Mouse (Mus musculus): ENCODE results near the gene Tdrd3. TPM values are rescaled to one million over a fixed set of nuclear protein-coding genes. Genes with fewer than 3 reads are reported as not detected.

Tdrd3 gene
- total RNA-seq, 1 experiment from 2014 or later: 22.1 TPM

DNA sequence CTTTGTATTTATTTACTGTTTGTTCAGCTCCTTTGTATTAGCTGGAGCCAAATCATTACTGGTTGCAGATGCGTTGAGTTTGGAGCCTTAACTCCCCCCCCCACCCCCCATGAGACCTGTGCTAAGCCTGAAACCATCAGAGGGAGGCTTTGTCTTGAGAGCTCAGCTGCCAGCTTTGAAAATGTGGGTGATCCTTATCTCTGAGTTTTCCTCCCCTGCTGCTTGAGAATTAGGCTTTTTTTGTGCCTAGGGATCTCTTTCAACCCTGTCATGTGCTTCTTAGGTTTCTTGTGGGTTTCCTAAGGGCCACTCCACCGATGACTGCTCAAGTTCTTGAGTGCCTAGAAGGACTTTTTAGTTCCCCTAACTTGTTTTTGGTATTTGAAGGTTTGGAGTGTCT is 23.3 kb downstream of the Tdrd3 start:
- ATAC-seq (replicated peaks; ENCODE audit: insufficient number of reproducible peaks, low FRiP score, low TSS enrichment, poor library complexity, severe bottlenecking): no peak

DNA sequence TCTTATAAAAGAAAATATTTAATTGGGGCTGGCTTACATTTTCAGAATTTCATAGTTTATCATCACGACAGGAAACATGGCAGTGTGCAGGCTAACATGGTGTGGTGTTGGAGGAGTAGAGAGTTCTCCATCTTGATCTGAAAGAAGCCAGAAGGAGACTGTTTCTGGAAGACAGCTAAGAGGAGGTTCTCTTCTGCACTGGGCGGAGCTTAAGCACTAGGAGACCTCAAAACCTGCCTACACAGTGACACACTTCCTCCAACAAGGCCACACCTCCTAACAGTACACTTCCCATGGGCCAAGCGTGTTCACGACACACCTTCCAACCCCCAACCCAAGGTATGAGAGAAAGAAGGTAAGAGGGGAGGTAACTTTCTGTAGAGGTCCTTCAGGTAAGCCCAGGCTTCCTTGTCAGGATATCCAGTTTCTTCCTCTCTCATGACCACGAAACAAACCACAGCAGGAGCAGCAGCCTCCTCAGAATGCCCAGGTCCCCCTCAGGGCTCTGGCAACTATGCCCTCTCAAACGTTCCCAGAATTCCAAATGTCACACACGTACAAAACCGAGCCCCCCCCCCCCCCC is 30.0 kb downstream of the Tdrd3 start:
- no peak for ATAC-seq (replicated peaks; ENCODE audit: insufficient number of reproducible peaks, low FRiP score, low TSS enrichment, poor library complexity, severe bottlenecking)

DNA sequence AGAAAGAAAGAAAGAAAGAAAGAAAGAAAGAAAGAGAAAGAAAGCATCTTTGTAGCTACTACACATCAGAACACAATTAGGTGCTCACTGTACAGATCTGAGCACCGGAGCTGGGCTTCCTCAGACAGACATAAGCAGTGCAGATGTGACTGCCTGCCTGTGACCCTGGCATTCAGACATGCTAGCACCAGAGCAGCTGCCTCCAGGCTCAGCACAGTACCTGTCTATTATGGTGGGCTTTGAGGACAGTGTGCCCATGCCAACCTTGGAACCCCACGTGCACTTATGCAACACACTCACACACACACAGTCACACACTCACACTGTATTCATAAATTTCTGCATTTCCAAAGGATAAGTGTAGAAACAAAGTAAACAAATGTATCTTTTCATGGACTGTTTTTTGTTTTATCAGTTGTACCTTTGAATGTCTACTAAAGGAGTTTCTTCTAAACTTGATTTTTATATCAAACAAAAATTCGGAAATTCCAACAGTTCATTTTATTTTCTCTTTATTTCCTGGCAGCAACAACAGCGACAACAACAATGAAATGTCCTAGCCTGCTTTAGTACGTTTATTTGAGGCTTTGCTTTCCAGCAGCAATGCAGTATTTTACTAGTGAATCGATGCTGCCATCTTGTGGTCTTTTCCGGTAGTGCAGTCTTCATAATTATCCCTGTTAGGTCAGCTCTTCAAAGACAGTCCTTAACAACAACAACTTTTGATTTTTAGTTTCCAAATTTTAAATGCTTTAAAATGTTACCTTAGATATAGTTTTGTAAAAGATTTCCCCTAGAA is 35.4 kb downstream of the Tdrd3 start:
- peak; percentile 68; the same call in 1 of the 2 replicates for ATAC-seq (replicated peaks; ENCODE audit: insufficient number of reproducible peaks, low FRiP score, low TSS enrichment, poor library complexity, severe bottlenecking)

DNA sequence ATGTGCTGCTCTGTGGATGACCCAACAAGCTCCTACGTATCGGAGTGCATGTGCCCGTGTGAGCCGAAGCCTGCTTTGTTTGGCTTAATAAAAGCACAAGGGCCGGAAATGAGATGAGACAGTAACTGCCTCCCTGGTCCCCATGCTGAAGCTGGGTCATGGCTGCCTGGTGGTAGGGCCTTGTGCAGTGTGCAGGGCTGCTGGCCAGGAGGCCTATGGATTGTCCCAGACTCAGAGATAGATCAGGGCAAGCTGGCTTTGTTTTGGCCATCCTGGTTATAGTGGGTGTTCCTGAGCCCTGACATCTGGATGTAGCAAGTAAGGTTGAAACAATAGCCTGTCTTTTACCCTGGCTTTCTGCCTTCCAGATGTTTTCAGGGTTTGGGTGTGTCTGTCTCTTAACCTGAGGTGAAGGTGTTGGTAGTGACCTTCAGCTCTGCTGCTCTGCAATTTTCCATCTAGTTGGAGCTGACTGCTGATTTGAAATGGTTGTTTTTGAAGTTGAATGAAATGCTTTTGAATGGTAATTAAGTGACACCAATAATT is 39.3 kb downstream of the Tdrd3 start:
- ATAC-seq (replicated peaks; ENCODE audit: insufficient number of reproducible peaks, low FRiP score, low TSS enrichment, poor library complexity, severe bottlenecking): no peak

DNA sequence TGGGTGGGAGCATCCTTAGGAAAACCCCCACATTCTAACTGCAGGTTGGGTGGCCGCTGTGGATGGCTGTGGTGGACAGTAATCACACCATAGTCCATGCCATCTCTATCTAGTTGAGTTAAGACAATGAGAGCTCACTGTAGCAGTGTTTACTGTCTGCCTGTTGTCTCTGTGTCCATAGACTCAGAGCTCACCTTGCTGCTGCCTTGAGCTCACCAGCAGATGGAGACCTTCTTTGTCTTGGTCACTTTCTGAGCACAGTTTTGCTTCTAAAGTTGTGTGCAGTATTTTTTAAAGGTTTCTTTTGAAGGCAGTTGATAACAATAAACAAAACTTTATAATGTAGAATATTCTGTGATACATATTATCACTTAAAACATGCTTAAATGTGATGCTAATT is 43.3 kb downstream of the Tdrd3 start:
- no peak for ATAC-seq (replicated peaks; ENCODE audit: insufficient number of reproducible peaks, low FRiP score, low TSS enrichment, poor library complexity, severe bottlenecking)

DNA sequence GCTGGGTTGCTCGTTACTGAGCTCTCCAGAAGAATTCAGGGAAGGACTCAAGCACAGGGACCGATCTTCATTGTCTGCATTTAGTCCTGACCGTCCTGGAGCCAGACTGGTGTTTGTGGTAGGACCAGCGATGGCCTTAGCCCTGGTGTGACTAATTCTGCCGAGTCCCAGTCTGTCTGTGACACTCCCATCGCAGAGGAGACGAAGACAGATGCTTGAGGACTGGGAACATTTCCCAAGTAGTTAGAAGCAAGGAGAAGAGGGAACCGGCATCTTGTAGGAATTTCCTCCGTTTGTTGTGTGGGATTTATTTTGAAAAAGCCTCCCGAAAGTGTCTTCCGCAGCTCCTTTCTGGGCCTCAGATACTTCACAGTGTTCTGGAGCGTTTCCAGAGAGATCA is 45.1 kb downstream of the Tdrd3 start:
- ATAC-seq (replicated peaks; ENCODE audit: insufficient number of reproducible peaks, low FRiP score, low TSS enrichment, poor library complexity, severe bottlenecking): no peak

DNA sequence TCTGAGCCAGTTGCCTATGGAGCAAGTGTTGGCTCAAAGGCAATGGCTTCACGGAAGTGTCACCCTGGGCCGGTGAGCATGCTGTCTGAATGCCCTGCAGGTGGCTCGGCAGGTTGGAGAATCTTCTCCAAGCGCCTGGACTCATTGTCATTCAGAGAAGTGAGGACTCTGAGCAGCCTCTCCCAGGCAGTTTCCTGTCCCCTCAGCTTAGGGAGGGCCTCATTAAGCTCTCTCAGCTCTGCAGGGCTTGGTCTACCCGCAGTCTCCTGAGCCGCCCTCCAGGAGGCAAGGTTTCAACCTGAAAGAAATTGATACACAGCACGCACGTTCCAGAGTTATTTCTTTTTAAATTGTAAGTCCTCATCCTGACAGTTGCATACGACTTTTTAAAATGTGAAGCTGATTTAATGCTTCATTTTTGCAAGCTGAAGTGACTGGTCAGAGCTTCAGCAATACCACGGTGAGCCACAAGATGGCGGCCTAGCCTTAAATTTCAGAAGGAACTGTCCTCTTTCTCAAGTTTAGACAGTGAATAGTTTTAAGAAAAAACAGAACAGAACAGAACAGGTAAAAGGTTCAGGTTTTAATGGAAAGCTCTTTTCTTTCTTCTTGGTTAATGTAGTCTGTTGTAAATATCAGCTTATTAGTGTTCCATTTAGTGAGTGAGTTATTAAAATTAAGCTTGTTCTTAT is 47.7 kb downstream of the Tdrd3 start:
- peak; percentile 66; the same call in 1 of the 2 replicates for ATAC-seq (replicated peaks; ENCODE audit: insufficient number of reproducible peaks, low FRiP score, low TSS enrichment, poor library complexity, severe bottlenecking)

DNA sequence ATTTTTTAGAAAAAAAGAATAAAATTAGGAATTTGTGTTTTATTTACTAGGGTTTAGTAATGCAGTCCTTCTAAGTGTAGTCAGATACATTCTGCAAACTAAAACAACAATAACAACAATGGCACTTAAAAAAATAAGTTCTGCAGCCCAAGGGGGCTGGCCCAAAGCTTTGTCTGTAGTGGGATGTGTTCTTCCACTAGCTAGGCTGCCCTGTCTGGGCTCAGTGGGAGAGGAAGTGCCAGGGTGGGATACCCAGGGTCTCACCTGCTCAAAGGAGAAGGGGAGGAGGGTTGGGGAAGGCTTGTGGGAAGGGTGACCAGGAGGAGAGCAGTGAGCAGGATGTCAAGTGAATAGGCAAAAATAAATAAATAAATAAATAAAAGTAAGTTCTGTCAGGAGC is 48.2 kb downstream of the Tdrd3 start:
- ATAC-seq (replicated peaks; ENCODE audit: insufficient number of reproducible peaks, low FRiP score, low TSS enrichment, poor library complexity, severe bottlenecking): 0 out of 2 replicates have a peak, but pooled peaks have one; percentile 27

DNA sequence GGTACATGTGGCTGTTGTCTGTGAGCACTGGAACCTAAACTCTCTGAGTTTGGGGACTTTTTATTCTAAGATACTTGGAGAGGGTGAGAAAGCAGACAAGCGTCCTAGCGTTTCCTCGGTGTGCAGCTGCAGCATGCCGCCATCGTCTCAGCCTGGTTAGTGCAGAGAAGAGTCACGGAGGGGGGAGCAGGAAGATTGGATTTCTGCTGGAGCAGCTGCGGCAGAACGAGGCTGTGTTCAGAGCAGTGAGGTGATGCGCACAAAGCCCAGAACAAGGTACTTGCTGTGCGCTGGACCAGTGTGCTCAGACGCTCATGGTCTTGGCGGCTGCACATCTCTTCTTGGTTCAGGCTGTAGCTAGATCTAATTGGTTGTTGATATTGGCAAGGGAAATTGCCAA is 51.1 kb downstream of the Tdrd3 start:
- ATAC-seq (replicated peaks; ENCODE audit: insufficient number of reproducible peaks, low FRiP score, low TSS enrichment, poor library complexity, severe bottlenecking): no peak

DNA sequence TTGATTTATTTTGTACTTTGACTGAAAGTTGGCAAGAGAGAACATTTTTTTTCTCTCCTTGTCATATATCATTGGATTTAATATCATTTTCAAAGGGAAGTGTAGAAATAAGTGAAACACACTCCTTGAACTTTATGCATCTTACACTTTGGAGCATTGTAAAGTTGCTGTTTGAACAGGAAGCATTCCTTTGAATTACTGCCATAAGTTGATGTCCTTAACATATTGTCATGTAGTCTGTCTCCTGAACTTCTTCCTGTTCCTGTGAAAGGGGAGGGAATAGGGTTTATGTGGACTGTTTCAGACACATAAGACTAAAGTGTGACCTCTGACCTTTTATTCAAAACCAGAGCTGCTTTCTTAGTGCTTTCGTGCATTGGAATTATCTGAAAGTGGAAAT is 55.1 kb downstream of the Tdrd3 start:
- ATAC-seq (replicated peaks; ENCODE audit: insufficient number of reproducible peaks, low FRiP score, low TSS enrichment, poor library complexity, severe bottlenecking): no peak

DNA sequence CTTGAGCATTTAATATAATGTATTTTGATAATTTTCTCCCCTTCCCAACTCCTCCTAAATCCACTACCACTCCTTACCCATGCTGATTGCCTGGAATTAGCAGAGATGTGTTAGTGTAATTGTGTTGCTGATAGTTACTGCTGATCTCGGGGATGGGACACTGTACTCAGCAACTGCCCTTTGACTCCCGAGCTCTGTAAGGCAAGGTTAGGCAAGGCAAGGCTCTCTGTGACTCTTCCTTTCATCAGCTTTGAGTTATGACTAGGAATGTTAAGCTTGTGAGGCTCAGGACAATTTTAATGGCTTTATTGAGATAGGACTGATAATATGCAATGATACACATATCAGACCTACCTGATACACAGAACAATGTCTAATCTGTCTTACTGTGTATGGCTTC is 56.3 kb downstream of the Tdrd3 start:
- ATAC-seq (replicated peaks; ENCODE audit: insufficient number of reproducible peaks, low FRiP score, low TSS enrichment, poor library complexity, severe bottlenecking): no peak

DNA sequence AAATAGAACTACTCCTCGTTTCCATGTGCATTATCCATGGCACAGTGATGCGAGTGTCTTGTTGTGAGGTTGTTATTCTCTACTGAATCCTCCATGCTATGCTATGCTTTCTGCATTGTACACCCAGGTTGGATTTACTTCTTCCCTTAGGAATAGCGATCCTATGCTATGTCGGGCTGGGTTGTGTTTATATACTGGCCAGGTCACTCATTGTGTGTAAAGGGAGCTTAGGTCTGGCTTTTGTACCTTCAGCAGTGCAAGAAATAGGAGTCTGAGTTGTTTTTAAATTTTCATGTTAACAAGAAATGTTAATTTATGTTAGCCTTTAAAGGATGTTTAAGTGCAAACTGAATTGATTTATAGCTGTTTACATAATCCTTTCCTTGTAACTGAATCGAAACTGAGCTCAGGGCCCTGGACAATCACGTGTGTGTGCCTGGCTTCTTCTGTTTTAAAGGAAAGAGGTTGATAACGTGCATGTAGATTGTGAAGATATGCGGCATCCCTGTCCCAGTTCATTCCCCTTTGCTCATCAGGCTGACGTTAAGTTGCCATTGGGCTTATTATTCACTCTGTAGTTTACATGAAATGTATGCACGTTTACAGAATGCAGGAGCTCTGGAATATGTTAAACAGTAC is 59.4 kb downstream of the Tdrd3 start:
- no peak for ATAC-seq (replicated peaks; ENCODE audit: insufficient number of reproducible peaks, low FRiP score, low TSS enrichment, poor library complexity, severe bottlenecking)

DNA sequence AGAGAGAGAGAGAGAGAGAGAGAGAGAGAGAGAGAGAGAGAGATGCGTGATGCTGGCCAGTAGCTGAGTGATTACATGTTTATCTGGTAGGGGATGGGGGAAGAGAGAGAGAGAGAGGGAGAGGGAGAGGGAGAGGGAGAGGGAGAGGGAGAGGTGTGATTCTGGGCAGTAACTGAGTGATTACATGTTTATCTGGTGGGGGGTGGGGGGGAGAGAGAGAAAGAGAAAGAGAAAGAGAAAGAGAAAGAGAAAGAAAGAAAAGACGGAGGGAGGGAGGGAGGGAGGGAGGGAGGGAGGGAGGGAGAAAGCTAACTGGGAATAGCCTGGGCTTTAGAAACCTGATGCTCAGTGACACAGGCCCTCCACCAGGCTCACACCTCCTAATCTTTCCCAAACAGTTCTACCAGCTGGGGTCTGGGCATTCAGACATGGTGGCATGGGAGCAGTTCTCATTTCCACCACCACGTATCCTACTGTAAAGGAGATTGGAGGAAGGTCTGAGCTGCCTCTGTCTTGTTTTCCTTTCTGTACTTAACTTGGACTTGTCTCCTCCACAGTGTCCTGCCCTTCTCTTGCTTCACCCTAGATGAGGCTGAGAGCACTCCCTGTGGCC is 62.0 kb downstream of the Tdrd3 start:
- ATAC-seq (replicated peaks; ENCODE audit: insufficient number of reproducible peaks, low FRiP score, low TSS enrichment, poor library complexity, severe bottlenecking): no peak

DNA sequence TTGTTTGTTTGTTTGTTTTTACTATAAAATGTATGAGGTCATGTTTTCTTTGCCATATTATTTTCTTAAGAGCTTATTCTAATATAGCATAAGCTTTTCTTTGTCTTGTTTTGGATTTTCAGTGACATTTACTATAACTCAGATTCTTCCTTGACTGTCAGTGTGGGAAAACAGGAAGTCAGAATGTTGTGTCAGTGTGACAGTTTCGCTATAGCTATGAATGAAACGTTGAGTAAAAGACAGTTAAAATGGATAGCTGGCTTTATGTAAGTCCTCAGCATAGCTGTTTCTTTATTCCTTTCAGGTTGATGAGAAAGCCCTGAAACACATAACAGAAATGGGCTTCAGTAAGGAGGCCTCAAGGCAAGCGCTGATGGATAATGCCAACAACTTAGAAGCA is 69.4 kb downstream of the Tdrd3 start:
- no peak for ATAC-seq (replicated peaks; ENCODE audit: insufficient number of reproducible peaks, low FRiP score, low TSS enrichment, poor library complexity, severe bottlenecking)

DNA sequence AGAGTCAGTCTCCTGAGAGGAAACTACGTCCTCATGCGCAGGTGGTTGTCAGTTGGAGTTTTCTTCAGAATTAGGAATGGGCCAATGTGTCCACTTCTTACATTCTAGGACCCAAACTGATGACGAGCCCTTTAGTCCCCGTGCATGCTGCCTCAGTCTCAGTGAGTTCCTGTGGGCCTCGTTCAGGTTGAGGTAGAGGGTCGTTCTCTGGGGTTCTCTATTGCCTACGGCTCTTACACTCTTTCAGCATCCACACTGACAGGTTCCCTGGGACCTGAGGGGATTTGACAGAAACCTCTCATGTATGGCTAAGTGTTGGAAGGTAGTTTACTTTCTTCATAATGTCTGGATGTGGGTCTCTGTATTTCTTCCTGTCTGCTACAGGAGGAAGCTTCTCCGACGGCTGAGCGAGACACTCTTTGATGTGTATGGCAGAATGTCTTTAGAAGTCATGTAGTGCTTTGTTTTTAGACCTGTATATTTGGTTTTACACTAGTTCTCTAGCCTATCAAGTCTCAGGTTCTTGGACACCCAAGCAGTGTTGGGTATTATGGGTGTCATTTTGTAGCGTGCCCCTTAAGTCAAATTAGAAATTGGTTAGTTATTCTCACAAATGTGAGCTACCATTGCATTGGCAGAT is 81.6 kb downstream of the Tdrd3 start:
- ATAC-seq (replicated peaks; ENCODE audit: insufficient number of reproducible peaks, low FRiP score, low TSS enrichment, poor library complexity, severe bottlenecking): no peak

DNA sequence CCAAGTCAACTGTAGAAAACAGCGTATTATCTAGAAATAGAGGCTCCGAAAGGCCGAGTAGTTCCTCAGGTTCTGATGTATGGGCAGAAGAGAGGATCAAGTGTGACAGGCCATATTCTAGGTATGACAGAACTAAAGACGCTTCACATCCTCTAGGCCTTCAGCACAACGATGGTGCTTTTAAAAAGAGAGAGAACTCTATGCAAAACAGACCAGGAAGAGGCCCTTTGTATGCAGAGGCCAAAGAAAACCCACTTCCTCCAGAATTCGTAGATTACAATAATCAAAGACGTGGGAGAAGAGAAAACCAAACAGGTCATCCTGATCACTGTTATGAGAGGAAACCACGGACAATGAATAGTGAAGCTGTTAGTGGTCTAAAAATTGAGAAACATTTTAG is 89.5 kb downstream of the Tdrd3 start:
- ATAC-seq (replicated peaks; ENCODE audit: insufficient number of reproducible peaks, low FRiP score, low TSS enrichment, poor library complexity, severe bottlenecking): no peak

DNA sequence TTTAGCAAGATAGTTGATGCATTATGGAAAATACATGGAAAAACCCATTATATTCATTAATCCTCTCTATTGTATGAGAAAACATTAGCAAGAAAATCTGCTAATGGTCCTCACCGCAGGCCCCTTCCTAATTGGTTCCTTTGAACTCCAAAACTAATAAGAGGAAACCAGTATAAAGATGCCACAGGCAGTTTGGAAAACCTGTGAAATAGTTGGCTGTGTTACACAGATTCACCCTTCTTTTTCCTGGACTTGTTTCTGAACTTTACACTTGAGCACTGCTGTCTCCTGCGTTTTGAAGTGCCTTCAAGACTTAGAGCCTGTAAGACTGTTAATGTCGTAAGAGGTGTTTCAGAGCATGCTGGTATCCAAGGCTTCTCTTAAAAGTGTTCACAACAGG is 98.8 kb downstream of the Tdrd3 start:
- ATAC-seq (replicated peaks; ENCODE audit: insufficient number of reproducible peaks, low FRiP score, low TSS enrichment, poor library complexity, severe bottlenecking): no peak

DNA sequence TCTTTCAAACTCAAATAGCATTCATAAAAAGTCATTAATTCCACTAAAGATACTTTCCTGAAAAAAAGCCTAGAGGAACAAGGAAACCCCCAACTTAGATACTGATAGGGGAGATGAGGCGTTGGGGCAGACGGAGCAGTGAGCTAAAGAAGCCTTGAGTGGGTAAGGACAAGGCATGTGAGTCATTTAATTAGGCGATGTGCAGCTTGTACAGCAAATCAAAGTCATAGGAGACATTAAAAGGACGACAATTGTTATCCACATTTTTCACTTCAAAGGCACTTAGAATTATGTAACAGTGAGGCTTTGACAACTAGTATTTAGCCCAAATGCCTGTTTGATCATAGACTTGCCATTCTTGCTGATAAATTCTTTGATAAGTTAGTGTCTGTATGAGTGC is 100.9 kb downstream of the Tdrd3 start:
- no peak for ATAC-seq (replicated peaks; ENCODE audit: insufficient number of reproducible peaks, low FRiP score, low TSS enrichment, poor library complexity, severe bottlenecking)

Data from monocyte, adult 5-6 weeks (primary cell).